8 mouse cellular contexts compared by ENCODE assay signal in genomic region chr17:34628644-34628967, GRCm38 (mm10). TPM values are rescaled to one million over a fixed set of nuclear protein-coding genes. Genes with fewer than 3 reads are reported as not detected.
DNase-seq lines count a peak whose midpoint lies in the region; ATAC-seq lines count a peak whose summit lies in the region.

No protein-coding gene starts in this region.

- peaks cover 22% of the 10 kb centered on the region for H3K27me3 ChIP-seq in kidney, embryonic 14.5 days (ENCODE audit: control insufficient read depth, insufficient read depth, low read length)
- H3K27me3 ChIP-seq in embryonic facial prominence, embryonic 15.5 days: peaks cover 22% of the 10 kb centered on the region
- H3K27me3 ChIP-seq in limb, embryonic 13.5 days: peaks cover 52% of the 10 kb centered on the region
- peaks cover 22% of the 10 kb centered on the region for H3K27me3 ChIP-seq in stomach, embryonic 14.5 days (ENCODE audit: control insufficient read depth, insufficient read depth, low read length)

- peaks cover 5% of the 10 kb centered on the region; the same call in 1 of the 2 replicates for H3K36me3 ChIP-seq in kidney, embryonic 14.5 days (ENCODE audit: control insufficient read depth, insufficient read depth, low read length)
- peaks cover 9% of the 10 kb centered on the region; the same call in 1 of the 2 replicates for H3K36me3 ChIP-seq in embryonic facial prominence, embryonic 15.5 days
- peaks cover 13% of the 10 kb centered on the region; the same call in 1 of the 2 replicates for H3K36me3 ChIP-seq in limb, embryonic 13.5 days
- no peaks in the 10 kb centered on the region; the same call in 1 of the 2 replicates for H3K36me3 ChIP-seq in stomach, embryonic 14.5 days (ENCODE audit: control insufficient read depth, insufficient read depth, low read length)

- H3K4me3 ChIP-seq in kidney, embryonic 14.5 days (ENCODE audit: low read length): peak overlapping the region; percentile 61
- H3K4me3 ChIP-seq in embryonic facial prominence, embryonic 15.5 days (replicated peaks): peak overlapping the region; percentile 78
- peak overlapping the region; percentile 79 for H3K4me3 ChIP-seq in limb, embryonic 13.5 days
- H3K4me3 ChIP-seq in stomach, embryonic 14.5 days (ENCODE audit: low read depth, low read length): peak overlapping the region; percentile 69

- 22% methylated on average over 5 of the region's 5 CpGs for WGBS in kidney, embryonic 14.5 days
- 21% methylated on average over 5 of the region's 5 CpGs for WGBS in embryonic facial prominence, embryonic 15.5 days
- 31% methylated on average over 5 of the region's 5 CpGs for WGBS in limb, embryonic 13.5 days
- WGBS in stomach, embryonic 14.5 days: 28% methylated on average over 5 of the region's 5 CpGs

- H3K9ac ChIP-seq in kidney, embryonic 14.5 days (ENCODE audit: low read depth, low read length): peak overlapping the region; percentile 75; the same call in 1 of the 2 replicates
- H3K9ac ChIP-seq in embryonic facial prominence, embryonic 15.5 days: peak overlapping the region; percentile 73; the same call in 1 of the 2 replicates
- H3K9ac ChIP-seq in limb, embryonic 13.5 days: peak overlapping the region; percentile 77
- H3K9ac ChIP-seq in stomach, embryonic 14.5 days (replicated peaks; ENCODE audit: low read depth, low read length): peak overlapping the region; percentile 72; the same call in 1 of the 2 replicates

- no peak for ATAC-seq in kidney, embryonic 14.5 days (ENCODE audit: low FRiP score, low TSS enrichment)
- ATAC-seq in embryonic facial prominence, embryonic 15.5 days (ENCODE audit: insufficient number of reproducible peaks, low FRiP score, low TSS enrichment, low read depth): no peak
- ATAC-seq in limb, embryonic 13.5 days (ENCODE audit: low FRiP score, low read depth): no peak
- no peak for ATAC-seq in stomach, embryonic 14.5 days (ENCODE audit: insufficient number of reproducible peaks, insufficient read depth, low FRiP score, low read depth)

- H3K9me3 ChIP-seq in kidney, embryonic 14.5 days (ENCODE audit: control insufficient read depth, low read length): no peaks in the 10 kb centered on the region
- H3K9me3 ChIP-seq in embryonic facial prominence, embryonic 15.5 days (replicated peaks): no peaks in the 10 kb centered on the region
- no peaks in the 10 kb centered on the region for H3K9me3 ChIP-seq in limb, embryonic 13.5 days
- no peaks in the 10 kb centered on the region for H3K9me3 ChIP-seq in stomach, embryonic 14.5 days (ENCODE audit: control insufficient read depth, low read depth, low read length)

- no peak for DNase-seq in kidney, adult 18-20 months
- no peak for DNase-seq in gastrocnemius, postnatal 10 days
- no peak for DNase-seq in lung, postnatal 4 days
- no peak for DNase-seq in ovary, postnatal 36 days (ENCODE audit: low spot score)

- peak overlapping the region; percentile 96; the same call in 1 of the 2 replicates for H3K27ac ChIP-seq in kidney, embryonic 14.5 days (ENCODE audit: low read depth, low read length)
- peak overlapping the region; percentile 97 for H3K27ac ChIP-seq in embryonic facial prominence, embryonic 15.5 days (replicated peaks)
- H3K27ac ChIP-seq in limb, embryonic 13.5 days: peak overlapping the region; percentile 95; the same call in 1 of the 2 replicates
- peak overlapping the region; percentile 97 for H3K27ac ChIP-seq in stomach, embryonic 14.5 days (ENCODE audit: low read length)

- peaks cover 44% of the 10 kb centered on the region for H3K4me1 ChIP-seq in kidney, embryonic 14.5 days (ENCODE audit: control insufficient read depth, insufficient read depth, low read length)
- peaks cover 63% of the 10 kb centered on the region for H3K4me1 ChIP-seq in embryonic facial prominence, embryonic 15.5 days
- peaks cover 56% of the 10 kb centered on the region for H3K4me1 ChIP-seq in limb, embryonic 13.5 days
- H3K4me1 ChIP-seq in stomach, embryonic 14.5 days (ENCODE audit: control insufficient read depth, insufficient read depth, low read length): peaks cover 42% of the 10 kb centered on the region

- H3K4me2 ChIP-seq in kidney, embryonic 14.5 days (replicated peaks; ENCODE audit: low read depth, low read length): peak overlapping the region; percentile 89
- peak overlapping the region; percentile 86 for H3K4me2 ChIP-seq in embryonic facial prominence, embryonic 15.5 days (replicated peaks)
- peak overlapping the region; percentile 94 for H3K4me2 ChIP-seq in limb, embryonic 13.5 days (replicated peaks)
- H3K4me2 ChIP-seq in stomach, embryonic 14.5 days (replicated peaks; ENCODE audit: low read depth, low read length): peak overlapping the region; percentile 56

RNA-seq across cellular contexts. Expression of gene Ppt2, which starts 0.3 kb away (rescaled TPM):
- polyA plus RNA-seq in kidney, embryonic 14.5 days (2014; fragmentation: Nextera tagmentation; extraction: Ambion mirVana): 33.5 and 39.1 TPM in 2 replicates
- polyA plus RNA-seq in embryonic facial prominence, embryonic 15.5 days (2015; fragmentation: Nextera tagmentation; extraction: Ambion mirVana): 27.5 and 28.3 TPM in 2 replicates
- polyA plus RNA-seq in limb, embryonic 13.5 days (2015; fragmentation: Nextera tagmentation; extraction: Ambion mirVana): 22.8 and 24.4 TPM in 2 replicates
- polyA plus RNA-seq in stomach, embryonic 14.5 days (2014; fragmentation: Nextera tagmentation; extraction: Ambion mirVana): 31.2 and 31.8 TPM in 2 replicates
- 10 to 100 TPM; 32.6 to 33.7 TPM for total RNA-seq in gastrocnemius, postnatal 10 days (2021)

RNA-seq across cellular contexts. Expression of gene Prrt1, which starts 0.7 kb away (rescaled TPM):
- 0.16 and 0.18 TPM in 2 replicates for polyA plus RNA-seq in kidney, embryonic 14.5 days (2014; fragmentation: Nextera tagmentation; extraction: Ambion mirVana)
- 1.3 and 1.5 TPM in 2 replicates for polyA plus RNA-seq in embryonic facial prominence, embryonic 15.5 days (2015; fragmentation: Nextera tagmentation; extraction: Ambion mirVana)
- 0.25 and 0.40 TPM in 2 replicates for polyA plus RNA-seq in limb, embryonic 13.5 days (2015; fragmentation: Nextera tagmentation; extraction: Ambion mirVana)
- 0.56 and 0.67 TPM in 2 replicates for polyA plus RNA-seq in stomach, embryonic 14.5 days (2014; fragmentation: Nextera tagmentation; extraction: Ambion mirVana)
- total RNA-seq in gastrocnemius, postnatal 10 days (2021): under 1 TPM; 0.61 to 0.63 TPM

RNA-seq across cellular contexts. Expression of gene Egfl8, which starts 12.8 kb away (rescaled TPM):
- 3.2 and 3.6 TPM in 2 replicates for polyA plus RNA-seq in kidney, embryonic 14.5 days (2014; fragmentation: Nextera tagmentation; extraction: Ambion mirVana)
- polyA plus RNA-seq in embryonic facial prominence, embryonic 15.5 days (2015; fragmentation: Nextera tagmentation; extraction: Ambion mirVana): 11.2 and 13.2 TPM in 2 replicates
- 6.6 and 7.3 TPM in 2 replicates for polyA plus RNA-seq in limb, embryonic 13.5 days (2015; fragmentation: Nextera tagmentation; extraction: Ambion mirVana)
- polyA plus RNA-seq in stomach, embryonic 14.5 days (2014; fragmentation: Nextera tagmentation; extraction: Ambion mirVana): 3.8 and 4.2 TPM in 2 replicates
- 10 to 100 TPM; 13.8 to 15.2 TPM for total RNA-seq in gastrocnemius, postnatal 10 days (2021)

RNA-seq across cellular contexts. Expression of gene Fkbpl, which starts 16.0 kb away (rescaled TPM):
- 14.8 and 16.5 TPM in 2 replicates for polyA plus RNA-seq in kidney, embryonic 14.5 days (2014; fragmentation: Nextera tagmentation; extraction: Ambion mirVana)
- 16.2 and 16.8 TPM in 2 replicates for polyA plus RNA-seq in embryonic facial prominence, embryonic 15.5 days (2015; fragmentation: Nextera tagmentation; extraction: Ambion mirVana)
- polyA plus RNA-seq in limb, embryonic 13.5 days (2015; fragmentation: Nextera tagmentation; extraction: Ambion mirVana): 16.5 and 18.8 TPM in 2 replicates
- 11.9 and 12.0 TPM in 2 replicates for polyA plus RNA-seq in stomach, embryonic 14.5 days (2014; fragmentation: Nextera tagmentation; extraction: Ambion mirVana)
- total RNA-seq in gastrocnemius, postnatal 10 days (2021): 1 to 10 TPM; 4.5 to 4.7 TPM

RNA-seq across cellular contexts. Expression of gene Atf6b, which starts 18.3 kb away (rescaled TPM):
- 54.6 and 61.7 TPM in 2 replicates for polyA plus RNA-seq in kidney, embryonic 14.5 days (2014; fragmentation: Nextera tagmentation; extraction: Ambion mirVana)
- 88.8 and 94.7 TPM in 2 replicates for polyA plus RNA-seq in embryonic facial prominence, embryonic 15.5 days (2015; fragmentation: Nextera tagmentation; extraction: Ambion mirVana)
- 97.6 and 99.6 TPM in 2 replicates for polyA plus RNA-seq in limb, embryonic 13.5 days (2015; fragmentation: Nextera tagmentation; extraction: Ambion mirVana)
- 56.5 and 58.3 TPM in 2 replicates for polyA plus RNA-seq in stomach, embryonic 14.5 days (2014; fragmentation: Nextera tagmentation; extraction: Ambion mirVana)
- total RNA-seq in gastrocnemius, postnatal 10 days (2021): 10 to 100 TPM; 12.7 to 14.4 TPM
